Mouse (Mus musculus) heart, embryonic 12.5 days (tissue): ENCODE measurements around the gene Bend3. TPM values are rescaled to one million over a fixed set of nuclear protein-coding genes. Genes with fewer than 3 reads are reported as not detected.
"Not testable (repeated sequence)": the region's sequence is repeated elsewhere in the genome, so short reads cannot be mapped to it uniquely, and the experiment has no call there.

Experiments used
- ATAC-seq: fragments of 200-750 bp; cut with Nextera tagmentation; 2 replicates; pipeline ENCODE4 v1.8.0; 2017; ENCODE audit warnings: moderate TSS enrichment, moderate library complexity; ENCODE audit not compliant: insufficient number of reproducible peaks, low FRiP score
- H3K27ac ChIP-seq: fragments of 300-500 bp; sonication (generic); 2 replicates; pipeline ENCODE4 v1.5.1; 2016; ENCODE audit warnings: mild to moderate bottlenecking, moderate library complexity; ENCODE audit not compliant: poor library complexity, severe bottlenecking
- H3K27me3 ChIP-seq: fragments of 300-500 bp; sonication (generic); replicated peaks from 2 replicates; pipeline ENCODE4 v1.6.1; 2016; ENCODE audit warnings: mild to moderate bottlenecking, moderate library complexity
- H3K36me3 ChIP-seq: fragments of 300-500 bp; sonication (generic); 2 replicates; pipeline ENCODE4 v1.6.1; 2016; ENCODE audit warnings: mild to moderate bottlenecking, moderate library complexity
- H3K4me1 ChIP-seq: fragments of 300-500 bp; sonication (generic); replicated peaks from 2 replicates; pipeline ENCODE4 v1.6.1; 2016; ENCODE audit warnings: mild to moderate bottlenecking
- H3K4me2 ChIP-seq: fragments of 300-500 bp; sonication (generic); 2 replicates; pipeline ENCODE4 v1.6.1; 2016; ENCODE audit warnings: mild to moderate bottlenecking, moderate library complexity
- H3K4me3 ChIP-seq: fragments of 300-500 bp; sonication (generic); 2 replicates; pipeline ENCODE4 v1.5.1; 2016; ENCODE audit warnings: mild to moderate bottlenecking
- H3K9ac ChIP-seq: fragments of 300-500 bp; sonication (generic); 2 replicates; pipeline ENCODE4 v1.6.1; 2016; ENCODE audit warnings: mild to moderate bottlenecking, moderate library complexity
- H3K9me3 ChIP-seq: fragments of 300-500 bp; sonication (generic); replicated peaks from 2 replicates; pipeline ENCODE4 v1.6.1; 2016; ENCODE audit warnings: mild to moderate bottlenecking, moderate library complexity
- WGBS: fragments of 180-500 bp; shearing (Covaris S2); methylation state at CpG from one replicate; pipeline ENCODE4 v1.1.7; 2016; 5-methylcytosine and 5-hydroxymethylcytosine counted together
- polyA plus RNA-seq: library from polyadenylated mRNA; unstranded; fragments of >200 nt; fragmentation: Nextera tagmentation; extraction: Ambion mirVana; gene quantifications from 2 replicates; pipeline ENCODE4 v1.2.1, GENCODE M21; 2016

Bend3 gene
- polyA plus RNA-seq, 1 experiment from 2014 or later, result 6.0 TPM

DNA sequence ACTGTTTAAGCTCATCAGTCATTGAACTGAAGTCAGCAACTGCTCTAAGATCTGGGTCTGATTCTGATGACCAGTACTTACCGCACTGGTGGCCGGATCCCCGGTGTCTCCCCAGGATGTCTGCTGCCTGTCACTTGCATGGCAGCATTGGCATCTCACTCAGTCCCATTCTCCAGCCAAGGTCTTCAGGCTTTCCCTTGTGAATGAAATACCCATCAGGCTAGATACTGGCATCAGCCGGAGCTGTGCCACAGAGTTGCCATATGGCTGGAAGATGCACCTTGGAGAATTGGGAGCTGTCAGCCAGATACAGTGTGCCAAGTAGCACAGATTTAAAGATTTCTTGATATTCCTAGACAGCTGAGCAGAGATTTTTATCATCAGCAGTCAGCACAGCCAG is 24.0 kb downstream of the Bend3 start:
- Histone ChIP-seq H3K27ac (no peak overlapping the region), H3K36me3 (peaks cover 62% of the 10 kb centered on the region), H3K9me3 (no peaks in the 10 kb centered on the region), H3K4me3 (no peak overlapping the region), H3K27me3 (no peaks in the 10 kb centered on the region), H3K4me2 (no peak overlapping the region), H3K4me1 (no peaks in the 10 kb centered on the region), H3K9ac (no peak overlapping the region)
- WGBS, result 93% methylated on average over 4 of the region's 4 CpGs
- ATAC-seq, result no peak

- no peaks in the 10 kb centered on the region for H3K4me1 ChIP-seq
- ATAC-seq, result no peak
- H3K9ac ChIP-seq, result no peak overlapping the region
- H3K4me2 ChIP-seq, result no peak overlapping the region
- H3K9me3 ChIP-seq, result no peaks in the 10 kb centered on the region
- no peak overlapping the region for H3K27ac ChIP-seq
- no peaks in the 10 kb centered on the region for H3K27me3 ChIP-seq
- 78% methylated on average over 1 of the region's 1 CpGs for WGBS
- no peak overlapping the region for H3K4me3 ChIP-seq
- peaks cover 51% of the 10 kb centered on the region for H3K36me3 ChIP-seq
Observed at GRCm38 (mm10) chr10:43504291-43504690, 25.7 kb downstream of the Bend3 start.

DNA sequence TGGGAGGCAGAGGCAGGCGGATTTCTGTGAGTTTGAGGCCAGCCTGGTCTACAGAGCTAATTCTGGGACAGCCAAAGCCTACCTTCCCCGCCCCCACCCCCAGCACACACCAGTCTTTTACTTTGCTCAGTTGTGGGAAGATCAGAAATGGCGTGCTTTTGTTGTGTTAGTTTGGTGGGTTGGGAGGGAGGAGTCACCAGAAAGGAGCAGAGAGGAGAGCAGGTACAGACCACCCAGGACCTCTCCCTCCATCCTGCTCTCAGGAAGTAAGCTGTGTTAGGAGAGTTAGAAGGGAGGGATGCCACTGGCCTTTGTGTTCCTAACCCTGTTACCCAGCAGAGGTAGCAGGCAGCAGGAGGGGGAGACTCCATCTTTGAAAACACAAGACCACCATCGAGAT is 28.4 kb downstream of the Bend3 start:
- Histone ChIP-seq H3K36me3 (peaks cover 55% of the 10 kb centered on the region), H3K4me1 (no peaks in the 10 kb centered on the region), H3K4me3 (no peak overlapping the region), H3K27me3 (no peaks in the 10 kb centered on the region), H3K4me2 (no peak overlapping the region), H3K9ac (no peak overlapping the region), H3K9me3 (no peaks in the 10 kb centered on the region), H3K27ac (no peak overlapping the region)
- WGBS, result 60% methylated on average over 4 of the region's 4 CpGs
- no peak for ATAC-seq

DNA sequence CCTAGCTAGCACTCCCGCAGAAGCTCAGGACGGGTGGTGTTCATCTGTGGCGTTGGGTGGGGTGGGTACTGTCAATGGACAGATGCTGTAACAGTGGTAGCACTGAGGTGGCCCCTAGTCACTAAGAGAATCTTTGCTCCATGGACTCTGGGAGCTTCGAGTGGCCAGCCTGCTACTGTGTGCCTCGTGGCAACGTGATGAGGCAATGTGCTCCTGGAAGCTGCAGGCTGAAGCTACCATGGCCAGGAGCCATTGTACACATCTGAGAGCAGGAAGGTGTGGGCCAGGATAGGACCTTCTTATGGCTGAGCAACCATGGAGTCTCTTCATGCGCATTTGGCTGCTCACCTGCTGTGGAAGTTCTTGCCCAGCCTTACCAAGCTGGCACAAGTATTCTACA is 30.6 kb downstream of the Bend3 start:
- no peak for ATAC-seq
- Histone ChIP-seq H3K27ac (no peak overlapping the region), H3K27me3 (no peaks in the 10 kb centered on the region), H3K4me2 (no peak overlapping the region), H3K36me3 (peaks cover 59% of the 10 kb centered on the region), H3K9me3 (no peaks in the 10 kb centered on the region), H3K4me1 (no peaks in the 10 kb centered on the region), H3K9ac (no peak overlapping the region), H3K4me3 (no peak overlapping the region)
- WGBS, result 88% methylated on average over 7 of the region's 7 CpGs

GRCm38 (mm10) chr10:43512976-43513375 is 34.3 kb downstream of the Bend3 start:
- no peak overlapping the region for H3K4me3 ChIP-seq
- peaks cover 49% of the 10 kb centered on the region for H3K36me3 ChIP-seq
- H3K27me3 ChIP-seq, result no peaks in the 10 kb centered on the region
- 91% methylated on average over 10 of the region's 10 CpGs for WGBS
- ATAC-seq, result no peak
- no peak overlapping the region for H3K4me2 ChIP-seq
- no peaks in the 10 kb centered on the region for H3K9me3 ChIP-seq
- no peak overlapping the region for H3K27ac ChIP-seq
- H3K4me1 ChIP-seq, result peaks cover 4% of the 10 kb centered on the region; the same call in 1 of the 2 replicates
- no peak overlapping the region for H3K9ac ChIP-seq

- no peak for ATAC-seq
- Histone ChIP-seq H3K36me3 (peaks cover 19% of the 10 kb centered on the region), H3K27me3 (no peaks in the 10 kb centered on the region), H3K27ac (no peak overlapping the region), H3K4me1 (peaks cover 4% of the 10 kb centered on the region; the same call in 1 of the 2 replicates), H3K9me3 (no peaks in the 10 kb centered on the region), H3K4me3 (no peak overlapping the region), H3K9ac (no peak overlapping the region), H3K4me2 (no peak overlapping the region)
- 72% methylated on average over 6 of the region's 6 CpGs for WGBS
Observed at GRCm38 (mm10) chr10:43516992-43517660, 38.5 kb downstream of the Bend3 start.

DNA sequence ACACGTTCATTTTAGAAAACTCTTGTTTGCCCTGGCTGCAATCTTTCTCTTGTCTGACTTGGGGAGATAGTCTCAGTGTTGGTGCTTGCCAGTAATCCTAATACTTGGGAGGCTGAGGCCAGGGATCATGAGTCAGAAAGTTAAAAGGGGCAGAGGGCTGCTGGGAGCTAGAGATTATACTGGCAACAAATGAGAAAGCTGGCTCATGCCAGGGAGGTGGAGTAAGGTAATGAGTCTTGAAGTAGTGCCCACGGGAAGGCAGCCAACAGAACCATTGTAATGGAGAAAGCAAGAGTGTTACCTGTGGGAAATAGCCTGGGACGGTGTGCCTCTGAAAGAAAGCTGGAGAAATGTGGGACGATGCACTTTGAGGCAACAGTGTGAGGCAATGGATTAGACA is 39.2 kb downstream of the Bend3 start:
- Histone ChIP-seq H3K9me3 (no peaks in the 10 kb centered on the region), H3K9ac (no peak overlapping the region), H3K4me1 (peaks cover 4% of the 10 kb centered on the region; the same call in 1 of the 2 replicates), H3K27ac (no peak overlapping the region), H3K4me3 (no peak overlapping the region), H3K27me3 (no peaks in the 10 kb centered on the region), H3K36me3 (peaks cover 15% of the 10 kb centered on the region), H3K4me2 (no peak overlapping the region)
- no peak for ATAC-seq
- 66% methylated on average over 4 of the region's 4 CpGs for WGBS

DNA sequence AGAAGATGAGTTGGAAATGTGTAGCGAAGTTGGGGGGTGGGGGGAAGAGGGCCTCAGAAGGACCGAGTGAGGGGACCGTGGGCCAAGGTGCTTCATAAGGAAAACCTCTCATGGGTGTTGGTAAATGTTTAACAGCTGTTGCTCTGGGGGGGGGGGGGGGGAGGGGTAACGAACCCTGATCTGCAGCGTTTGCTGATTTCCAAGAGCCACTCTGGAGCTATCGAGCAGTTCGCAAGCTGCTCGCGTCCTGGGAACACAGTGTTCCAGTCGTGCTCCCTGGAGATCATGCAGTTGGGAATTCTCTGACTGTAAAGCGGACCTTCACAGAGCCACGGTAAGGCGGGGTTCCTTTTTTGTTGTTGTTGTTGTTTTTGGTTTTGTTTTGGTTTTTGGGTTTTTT is 39.7 kb downstream of the Bend3 start:
- ATAC-seq, result no peak
- Histone ChIP-seq H3K36me3 (peaks cover 10% of the 10 kb centered on the region), H3K27me3 (no peaks in the 10 kb centered on the region), H3K9me3 (no peaks in the 10 kb centered on the region), H3K4me3 (no peak overlapping the region), H3K4me1 (peaks cover 4% of the 10 kb centered on the region; the same call in 1 of the 2 replicates), H3K27ac (no peak overlapping the region), H3K4me2 (no peak overlapping the region), H3K9ac (no peak overlapping the region)
- WGBS, result 77% methylated on average over 13 of the region's 13 CpGs

DNA sequence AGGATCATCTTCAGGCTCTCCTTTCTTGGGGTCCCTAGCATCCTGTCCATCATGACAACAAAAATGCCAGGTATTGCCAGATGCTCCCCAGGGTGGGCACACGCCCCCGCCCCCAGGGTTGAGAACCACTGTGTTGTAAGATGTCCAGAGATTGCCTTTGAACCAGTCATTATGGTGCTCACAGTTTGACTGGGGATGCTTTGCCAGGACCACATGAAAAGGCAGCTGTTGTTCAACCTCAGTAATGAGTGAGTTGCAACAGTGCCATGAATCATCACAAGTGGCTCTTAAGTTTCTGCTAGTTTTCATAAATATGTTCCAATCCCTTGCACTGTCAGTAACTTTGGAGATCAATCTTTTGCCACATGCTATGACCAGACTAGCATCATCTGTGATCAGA is 41.3 kb downstream of the Bend3 start:
- Histone ChIP-seq H3K9ac (no peak overlapping the region), H3K27ac (no peak overlapping the region), H3K36me3 (peaks cover 4% of the 10 kb centered on the region), H3K27me3 (no peaks in the 10 kb centered on the region), H3K9me3 (no peaks in the 10 kb centered on the region), H3K4me1 (peaks cover 4% of the 10 kb centered on the region; the same call in 1 of the 2 replicates), H3K4me2 (no peak overlapping the region), H3K4me3 (no peak overlapping the region)
- 96% methylated on average over 2 of the region's 2 CpGs for WGBS
- no peak for ATAC-seq

GRCm38 (mm10) chr10:43523931-43524330 is 45.3 kb downstream of the Bend3 start, which contains the start of gene Gm9803:
Gene Gm9803 (plus strand): TSS chr10:43524084.
- not testable (repeated sequence) for H3K9ac ChIP-seq, H3K9me3 ChIP-seq, ATAC-seq, H3K4me3 ChIP-seq, H3K27ac ChIP-seq, H3K4me2 ChIP-seq, H3K27me3 ChIP-seq
- peaks cover 10% of the 10 kb centered on the region for H3K4me1 ChIP-seq
- 94% methylated on average over 10 of the region's 10 CpGs for WGBS
- H3K36me3 ChIP-seq, result peaks cover 43% of the 10 kb centered on the region

DNA sequence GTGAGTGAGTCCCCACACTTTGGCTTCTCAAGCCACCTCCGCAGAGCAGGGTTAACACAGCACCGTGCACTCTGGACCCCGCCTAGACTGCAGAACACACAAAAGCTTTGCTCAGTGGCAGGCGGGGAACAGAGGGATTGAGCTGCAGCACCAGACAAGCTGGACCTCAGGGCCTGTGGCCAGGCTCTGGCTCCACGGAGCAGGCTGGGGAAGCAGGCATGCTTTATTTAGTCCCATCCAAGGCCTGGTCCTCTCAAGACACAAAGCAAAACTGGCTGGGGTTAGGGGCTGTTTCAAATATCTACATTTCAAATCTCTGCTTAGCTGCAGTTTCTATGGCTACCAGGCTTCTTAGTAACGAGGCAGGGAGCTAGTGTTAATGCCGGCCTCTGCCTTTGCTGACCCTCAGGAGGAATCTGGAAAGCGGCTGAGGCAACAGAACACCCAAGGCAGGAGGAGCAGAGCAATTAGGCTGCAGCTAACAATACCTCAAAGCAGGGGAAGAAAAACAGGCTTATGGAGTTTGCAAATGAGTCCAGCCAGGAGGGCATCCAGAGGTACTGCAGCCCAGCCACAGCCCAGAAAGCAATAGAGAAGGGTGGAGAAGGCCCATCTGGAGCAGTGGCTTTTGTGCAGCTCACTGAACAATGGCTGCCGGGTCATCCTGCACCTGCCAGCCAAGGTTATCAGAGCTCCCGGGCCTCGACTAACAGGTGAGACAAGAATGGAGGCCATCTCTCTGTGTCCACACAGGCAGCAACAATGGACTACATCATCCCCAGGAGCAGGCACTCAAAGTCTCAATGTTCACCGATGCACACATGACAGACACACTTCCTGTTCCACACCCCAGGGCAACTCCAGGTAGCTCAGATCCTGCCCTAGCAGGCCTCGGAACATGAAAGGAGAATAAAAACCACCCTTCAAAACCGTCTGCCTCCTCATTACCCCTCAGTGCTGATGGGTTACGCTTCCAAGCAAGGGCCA is 48.9 kb downstream of the Bend3 start:
- Histone ChIP-seq H3K4me3 (no peak overlapping the region), H3K4me2 (no peak overlapping the region), H3K36me3 (peaks cover 78% of the 10 kb centered on the region), H3K9ac (no peak overlapping the region), H3K27me3 (no peaks in the 10 kb centered on the region), H3K27ac (no peak overlapping the region), H3K4me1 (peaks cover 10% of the 10 kb centered on the region), H3K9me3 (no peaks in the 10 kb centered on the region)
- whole genome bisulfite sequencing, result 63% methylated on average over 15 of the region's 15 CpGs
- no peak for ATAC-seq
